Mouse (Mus musculus) adrenal gland, postnatal 25 days (tissue): ENCODE measurements around the gene Uxt. TPM values are rescaled to one million over a fixed set of nuclear protein-coding genes. Genes with fewer than 3 reads are reported as not detected.
A peak's percentile ranks its signal among the peaks of the same experiment; 100 is the strongest.

Experiments used
- DNase-seq: peaks from one replicate; pipeline ENCODE4 v3.0.0; 2021; ENCODE audit warnings: mixed read lengths
- long read RNA-seq: library from polyadenylated mRNA; stranded (forward); transcript quantifications from one replicate; pipeline ENCODE4 v2.0.0, GENCODE M21; 2021
- total RNA-seq: library from RNA; stranded (reverse); gene quantifications from 2 replicates; pipeline ENCODE4 v1.2.3, GENCODE M21; 2021

Uxt gene
- total RNA-seq: 27.9 and 35.6 TPM in 2 replicates
- long read RNA-seq, transcript Uxt-202 (7 exons, 875 nt): major isoform, 15 of 24 reads
- long read RNA-seq, partial matches to known transcripts: 0 of 24 reads
- long read RNA-seq, other reads (novel, unspliced or antisense): 5 of 24 reads

DNA sequence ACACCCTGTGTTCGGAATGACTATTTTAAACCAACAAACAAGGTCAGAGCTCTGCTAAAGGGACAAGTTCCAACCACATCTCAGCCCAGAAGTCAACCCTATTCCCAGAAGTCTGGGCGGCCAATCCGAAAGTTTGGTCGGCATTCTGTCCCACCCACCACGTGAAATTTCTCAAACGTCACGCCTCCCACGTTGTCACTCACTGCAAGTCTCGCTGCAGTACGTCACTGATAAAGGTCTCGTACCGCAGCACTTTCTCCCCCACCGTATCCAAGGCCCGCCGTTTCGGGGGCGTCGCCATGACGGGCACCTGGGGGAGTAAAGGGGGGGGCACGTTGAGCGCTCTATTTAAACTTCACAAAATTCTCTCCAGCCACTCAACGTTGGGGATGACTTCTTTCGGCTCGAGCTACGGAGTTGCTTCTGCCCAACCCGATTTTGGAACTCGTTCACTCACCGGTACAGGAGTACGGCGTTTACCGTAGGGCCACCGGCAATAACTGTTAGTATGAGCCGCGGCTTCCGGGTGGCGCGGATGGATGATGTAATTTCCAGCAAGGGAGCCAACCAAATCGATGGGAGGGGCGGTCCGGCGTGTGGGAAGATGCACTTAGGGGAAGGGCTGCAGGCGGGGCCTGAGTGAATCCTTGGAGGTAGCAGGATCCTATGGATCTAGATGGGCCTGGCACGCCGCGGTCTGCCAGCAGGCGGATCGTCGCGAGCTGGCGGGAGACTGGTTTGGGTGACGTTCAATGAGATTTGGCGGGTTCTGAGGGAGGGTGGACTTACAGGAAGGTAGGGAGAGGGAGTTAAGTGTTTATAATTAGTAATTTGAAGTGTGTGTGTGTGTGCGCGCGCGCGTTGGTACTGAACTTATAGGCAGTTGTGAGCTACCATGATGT, at the start of gene Uxt:
Gene Uxt, minus strand, starts transcription at position 541 of the 902 bp plus-strand sequence.
- DNase-seq: peak; percentile 85

- DNase-seq: no peak
Measured at GRCm38 (mm10) chrX:20980901-20981300, 19.1 kb upstream of the Uxt start.

DNA sequence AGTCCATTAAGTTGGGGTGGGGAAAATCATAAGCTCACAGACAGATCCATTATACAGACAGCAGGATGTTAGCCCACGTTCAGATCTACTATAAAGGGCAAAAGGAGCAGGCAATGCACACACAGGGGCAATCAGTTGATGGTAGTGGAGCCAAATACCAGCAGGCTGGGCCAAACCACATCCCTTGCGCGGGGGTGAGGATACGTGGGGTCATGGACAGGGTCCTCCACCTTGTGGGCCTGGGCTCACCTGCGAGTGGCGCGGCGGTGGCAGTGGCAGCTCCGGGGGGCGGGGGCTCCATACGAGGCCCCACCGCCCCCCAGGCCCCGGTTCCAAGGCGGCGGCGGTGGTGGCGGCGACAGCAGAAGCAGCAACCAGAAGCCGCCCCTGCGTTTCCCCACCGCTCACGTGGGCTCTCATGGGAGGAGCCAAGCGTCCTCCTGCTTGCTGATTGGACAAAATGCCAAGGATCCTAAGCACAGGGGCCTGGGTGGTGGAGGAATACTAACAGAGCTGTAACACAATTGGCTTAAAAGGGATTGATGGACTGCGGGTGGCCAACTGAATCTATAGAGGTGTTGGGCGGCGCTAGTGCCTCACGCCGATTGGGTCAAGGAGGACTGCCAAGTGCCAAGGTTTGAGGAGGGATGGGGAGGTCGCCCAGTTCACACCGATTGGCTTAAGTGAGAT, 11.5 kb downstream of the Uxt start, which contains the start of gene Elk1:
Gene Elk1, minus strand, starts transcription at position 418 of the 690 bp plus-strand sequence.
- DNase-seq: peak; percentile 72

- peak; percentile 37 for DNase-seq
Measured at GRCm38 (mm10) chrX:20946055-20946454, 15.8 kb downstream of the Uxt start.

DNA sequence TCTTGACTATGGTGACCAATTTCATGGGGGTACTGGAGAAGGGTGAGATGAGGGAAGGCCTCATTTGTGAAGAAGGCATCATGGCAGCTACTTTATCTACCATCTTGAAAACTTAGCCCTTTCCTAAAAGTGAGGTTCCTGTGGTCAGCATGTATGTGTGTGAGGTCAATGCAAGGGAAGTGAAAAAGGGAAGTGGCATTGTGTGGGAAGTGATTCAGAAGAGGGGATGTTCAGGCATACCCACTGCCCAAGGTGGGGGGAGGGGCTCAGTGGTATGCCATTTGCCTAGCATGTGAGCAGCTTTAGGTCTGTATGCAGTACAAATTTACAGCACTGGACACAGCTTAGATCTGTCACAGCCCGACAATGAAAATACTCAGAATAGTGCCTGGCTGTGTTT, 29.9 kb downstream of the Uxt start:
- DNase-seq: no peak

DNA sequence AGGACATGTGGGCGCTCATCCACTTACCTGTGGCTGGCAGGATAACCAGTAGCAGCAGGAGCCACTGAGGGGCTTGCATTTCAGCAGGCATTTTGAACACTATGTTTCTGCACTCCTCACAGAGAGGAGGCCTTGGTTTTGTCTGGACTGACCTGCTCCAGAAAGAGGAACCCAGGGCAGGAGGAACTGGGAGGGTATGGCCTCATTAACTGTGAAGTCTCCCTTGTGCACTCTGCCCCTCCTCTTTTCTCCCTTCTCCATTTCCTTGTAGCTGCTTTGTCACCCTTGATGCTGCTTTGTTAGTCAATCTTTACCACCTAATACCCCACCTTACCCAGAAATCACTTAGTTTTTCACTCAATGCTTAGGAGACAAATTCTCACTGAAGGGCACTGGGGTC, 30.5 kb downstream of the Uxt start, which contains the start of gene Cfp:
Gene Cfp, minus strand, starts transcription at position 192 of the 400 bp plus-strand sequence.
- no peak for DNase-seq

DNA sequence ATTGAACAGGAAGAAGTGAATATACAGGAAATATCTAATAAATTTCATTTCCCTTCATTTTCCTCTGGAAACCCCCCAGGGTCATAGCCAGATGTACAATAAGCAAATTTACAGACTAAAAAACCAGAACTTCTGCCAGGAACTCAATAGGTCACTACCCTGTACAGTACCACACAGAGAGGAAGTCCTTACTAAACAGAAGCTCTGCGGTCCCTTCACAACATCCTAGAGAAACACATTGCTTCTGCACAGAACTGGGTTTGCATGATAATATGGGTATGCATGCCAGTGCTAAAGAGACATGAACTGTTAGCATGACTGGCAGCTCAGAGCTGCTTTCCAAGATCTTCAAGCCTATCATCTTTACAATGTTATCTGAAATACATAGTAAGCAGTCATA, 32.0 kb downstream of the Uxt start:
- no peak for DNase-seq

GRCm38 (mm10) chrX:20924976-20925375, 36.8 kb downstream of the Uxt start:
- DNase-seq: no peak

- DNase-seq: no peak
Measured at GRCm38 (mm10) chrX:20923506-20923905, 38.3 kb downstream of the Uxt start.

GRCm38 (mm10) chrX:20921366-20921765, 40.5 kb downstream of the Uxt start:
- no peak for DNase-seq

- peak; percentile 74 for DNase-seq
Measured at GRCm38 (mm10) chrX:20920844-20921364, 40.9 kb downstream of the Uxt start, which contains the start of gene Syn1. Syn1 (minus strand) TSS chrX:20921004.

- DNase-seq: peak; percentile 1
Measured at GRCm38 (mm10) chrX:20920249-20920843, 41.5 kb downstream of the Uxt start.

DNA sequence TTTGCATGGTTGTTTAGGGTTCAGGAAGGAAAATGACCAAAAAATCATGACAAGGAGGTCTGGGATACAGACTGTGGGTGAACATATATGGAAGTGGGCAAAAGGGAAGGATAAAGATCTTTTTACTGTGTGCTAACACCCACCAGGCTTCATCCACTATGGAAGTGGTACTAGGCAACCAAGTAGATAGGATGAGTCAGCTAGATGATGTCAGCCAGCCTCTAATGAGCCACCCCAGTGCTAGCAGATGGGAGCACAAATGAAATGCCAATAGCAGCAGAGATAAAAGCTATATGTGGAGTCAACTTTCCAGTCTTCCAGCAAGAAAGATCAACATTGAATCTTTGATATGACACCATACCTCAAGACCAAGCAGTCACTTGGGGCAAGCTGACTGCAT, 46.7 kb downstream of the Uxt start:
- no peak for DNase-seq

DNA sequence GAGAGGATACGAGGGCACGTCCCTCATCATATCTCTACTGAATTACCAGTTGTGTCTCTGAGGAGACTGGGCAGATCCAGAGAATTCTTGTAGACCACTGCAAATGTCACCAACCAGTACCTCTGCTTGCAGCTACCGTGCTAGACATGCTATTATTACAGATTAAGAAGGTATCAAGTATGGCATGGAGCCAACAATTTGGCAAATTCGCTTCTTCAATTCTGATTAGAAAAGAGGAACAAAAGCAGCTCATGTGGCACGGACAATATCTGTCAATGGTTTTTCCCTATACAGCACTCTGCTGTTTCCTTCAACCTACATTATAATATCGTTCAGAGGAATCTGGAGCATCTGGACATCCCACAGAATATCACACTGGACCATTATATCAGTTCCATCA, 48.1 kb downstream of the Uxt start:
- DNase-seq: no peak

DNA sequence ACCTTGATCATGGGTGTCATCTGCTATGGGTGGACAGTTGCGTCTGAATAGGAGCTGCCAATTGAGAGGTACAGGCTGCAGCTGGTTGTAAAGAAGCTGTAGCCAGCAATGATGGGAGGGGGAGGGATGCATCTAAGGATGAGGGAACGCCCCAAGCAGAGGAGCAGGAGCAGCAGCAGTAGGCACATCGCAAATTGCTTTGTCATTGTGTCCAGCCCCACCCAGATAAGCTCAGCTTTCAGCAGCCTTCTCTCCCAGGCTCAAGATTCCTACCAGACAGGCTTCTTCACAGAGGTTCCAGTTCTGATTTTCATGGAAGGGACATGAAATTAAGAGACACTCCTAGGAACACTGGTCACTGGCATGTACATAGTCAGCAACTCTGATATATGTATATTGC, 51.7 kb downstream of the Uxt start:
- DNase-seq: no peak

Other genes with a start within 250 kb of the Uxt start
- gene Araf, start 164.2 kb downstream of the Uxt start, total RNA-seq: 135 and 142 TPM in 2 replicates
- 29.4 and 31.1 TPM in 2 replicates for gene Timp1, start 91.9 kb downstream of the Uxt start, total RNA-seq
- 7.2 and 9.2 TPM in 2 replicates for gene Syn1, start 41.0 kb downstream of the Uxt start, total RNA-seq
- 9.4 and 9.8 TPM in 2 replicates for gene Cfp, start 30.5 kb downstream of the Uxt start, total RNA-seq
- gene Elk1, start 11.4 kb downstream of the Uxt start, total RNA-seq: 19.0 and 21.6 TPM in 2 replicates
- 8.9 and 9.0 TPM in 2 replicates for gene Zfp182, start 100.3 kb upstream of the Uxt start, total RNA-seq
- not detected in 2 replicates for gene Spaca5, start 106.4 kb upstream of the Uxt start, total RNA-seq
- gene Zfp300, start 127.5 kb upstream of the Uxt start, total RNA-seq: 2.2 and 3.0 TPM in 2 replicates
- not detected in 2 replicates for gene Ssxa1, start 153.8 kb upstream of the Uxt start, total RNA-seq
- gene Gm21876, start 213.6 kb upstream of the Uxt start, total RNA-seq: not detected in 2 replicates